Mouse (Mus musculus) kidney, adult 2 months (tissue): ENCODE results near the gene Lgalsl.

ENCODE experiments used
- CTCF ChIP-seq: fragments of 200-500 bp; conservative IDR thresholded peaks from 2 replicates; pipeline ENCODE4 v1.5.1; 2011; ENCODE audit warnings: low read depth, mild to moderate bottlenecking, control low read depth, low read length, moderate library complexity, mixed read lengths; ENCODE audit not compliant: insufficient read depth, insufficient read length
- POLR2A ChIP-seq: fragments of 200-500 bp; IDR thresholded peaks from one replicate; pipeline ENCODE4 v1.6.1; 2011; ENCODE audit warnings: low read depth, low read length, control low read depth

DNA sequence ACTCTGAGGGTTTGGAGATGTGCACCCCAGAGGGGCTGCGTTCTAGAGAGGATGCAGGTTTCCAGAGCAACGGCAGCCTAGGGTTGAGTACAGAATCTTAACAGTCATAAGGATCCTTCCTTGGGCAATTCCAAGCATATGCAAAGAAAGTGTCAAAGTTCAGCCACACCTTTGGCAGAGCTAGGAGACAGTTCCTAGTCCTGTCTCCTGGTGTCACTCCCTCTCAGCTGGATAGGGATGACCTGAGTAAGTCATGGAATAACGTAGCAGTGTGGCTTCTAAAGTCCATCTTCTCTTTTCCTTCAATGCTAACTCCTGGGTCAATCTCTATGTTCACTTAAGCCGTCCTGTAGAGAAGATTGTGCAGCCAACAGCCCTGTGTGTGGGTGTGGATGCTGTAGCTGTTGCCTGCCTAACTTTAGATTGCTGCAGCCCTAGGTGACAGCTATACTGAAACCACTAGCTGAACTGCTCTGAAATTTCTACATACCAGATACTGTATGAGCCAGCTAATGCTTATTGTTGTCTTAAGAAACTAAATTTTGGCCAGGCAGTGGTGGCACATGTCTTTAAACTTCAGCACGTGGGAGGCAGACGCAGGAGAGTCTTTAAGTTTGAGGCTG is 16.8 kb downstream of the Lgalsl start:
- no peak for TF ChIP-seq CTCF
- no peak for TF ChIP-seq POLR2A
